Mouse (Mus musculus) MEL (cell line): ENCODE data around the gene Tbcd. TPM values are rescaled to one million over a fixed set of nuclear protein-coding genes. Genes with fewer than 3 reads are reported as not detected.

Source experiments
- DNase-seq: peaks from one replicate; pipeline ENCODE4 v3.0.0; 2011; ENCODE audit warnings: low read depth, low spot score
- H3K27ac ChIP-seq: 2 replicates; pipeline ENCODE4 v1.5.1; 2012; ENCODE audit warnings: low read depth, mild to moderate bottlenecking, control low read depth, low read length, moderate library complexity; ENCODE audit not compliant: control insufficient read depth
- H3K27me3 ChIP-seq, 2 experiments: fragments of 150-350 bp in 1 of 2; sonication (generic) in 1 of 2; 2 replicates each; pipeline ENCODE4 v1.6.1; 2012; ENCODE audit warnings: low read length in 2 of 2, mild to moderate bottlenecking in 2 of 2, improper control_type of control experiment in 1 of 2, moderate library complexity in 1 of 2; ENCODE audit not compliant: insufficient read depth in 2 of 2, control insufficient read depth in 1 of 2
- H3K36me3 ChIP-seq, 2 experiments: 2 replicates each; pipeline ENCODE4 v1.6.1; 2012 to 2014; ENCODE audit warnings: low read length in 2 of 2, improper control_type of control experiment in 1 of 2, inconsistent platforms in 1 of 2, mild to moderate bottlenecking in 1 of 2; ENCODE audit not compliant: insufficient read depth in 2 of 2, control insufficient read depth in 1 of 2
- H3K4me1 ChIP-seq, 2 experiments: fragments of 150-350 bp in 1 of 2; sonication (generic) in 1 of 2; 2 replicates each; pipeline ENCODE4 v1.6.1; 2012; ENCODE audit warnings: low read length in 2 of 2, improper control_type of control experiment in 1 of 2, mild to moderate bottlenecking in 1 of 2; ENCODE audit not compliant: insufficient read depth in 2 of 2, control insufficient read depth in 1 of 2
- H3K4me3 ChIP-seq, 2 experiments: fragments of 150-350 bp in 1 of 2; sonication (generic) in 1 of 2; 2 replicates each; pipeline ENCODE4 v1.5.1; 2012; ENCODE audit warnings: low read depth in 2 of 2, low read length in 2 of 2, mild to moderate bottlenecking in 2 of 2, moderate library complexity in 2 of 2, control low read depth in 1 of 2, improper control_type of control experiment in 1 of 2; ENCODE audit not compliant: control insufficient read depth in 1 of 2, insufficient read depth in 1 of 2
- H3K79me2 ChIP-seq: 2 replicates; pipeline ENCODE4 v1.6.1; 2012; ENCODE audit warnings: mild to moderate bottlenecking, low read length, moderate library complexity; ENCODE audit not compliant: control insufficient read depth, poor library complexity, insufficient read depth
- H3K9ac ChIP-seq: 2 replicates; pipeline ENCODE4 v1.6.1; 2012; ENCODE audit warnings: low read depth, mild to moderate bottlenecking, control low read depth, low read length, moderate library complexity; ENCODE audit not compliant: control insufficient read depth, poor library complexity, severe bottlenecking
- H3K9me3 ChIP-seq: fragments of 150-350 bp; sonication (generic); replicated peaks from 2 replicates; pipeline ENCODE4 v1.6.1; 2012; ENCODE audit warnings: mild to moderate bottlenecking, low read length, improper control_type of control experiment, moderate library complexity; ENCODE audit not compliant: insufficient read depth
- BHLHE40 ChIP-seq: IDR thresholded peaks from 2 replicates; pipeline ENCODE4 v1.6.1; 2012; ENCODE audit warnings: low read depth, mild to moderate bottlenecking, inconsistent platforms, low read length, improper control_type of control experiment, borderline replicate concordance
- CHD1 ChIP-seq: IDR thresholded peaks from 2 replicates; pipeline ENCODE4 v1.6.1; 2012; ENCODE audit warnings: low read depth, mild to moderate bottlenecking, inconsistent platforms, low read length, improper control_type of control experiment
- E2F4 ChIP-seq: IDR thresholded peaks from 2 replicates; pipeline ENCODE4 v1.6.1; 2011; ENCODE audit warnings: low read depth, low read length, improper control_type of control experiment, borderline replicate concordance
- ELF1 ChIP-seq: IDR thresholded peaks from 2 replicates; pipeline ENCODE4 v1.6.1; 2014; ENCODE audit warnings: low read depth, mild to moderate bottlenecking, inconsistent platforms, low read length, improper control_type of control experiment, moderate library complexity
- EP300 ChIP-seq, 2 experiments: IDR thresholded peaks; 2 replicates each; pipeline ENCODE4 v1.6.1; 2011; ENCODE audit warnings: improper control_type of control experiment in 2 of 2, low read length in 2 of 2, low read depth in 1 of 2, mild to moderate bottlenecking in 1 of 2
- ETS1 ChIP-seq: IDR thresholded peaks from 2 replicates; pipeline ENCODE4 v1.6.1; 2012; ENCODE audit warnings: low read depth, mild to moderate bottlenecking, inconsistent platforms, low read length, improper control_type of control experiment, moderate library complexity
- GABPA ChIP-seq: IDR thresholded peaks from 2 replicates; pipeline ENCODE4 v1.6.1; 2012; ENCODE audit warnings: low read depth, mild to moderate bottlenecking, inconsistent platforms, low read length, improper control_type of control experiment, moderate library complexity
- JUND ChIP-seq: IDR thresholded peaks from 2 replicates; pipeline ENCODE4 v1.6.1; 2011; ENCODE audit warnings: low read depth, mild to moderate bottlenecking, improper control_type of control experiment, low read length
- MAFK ChIP-seq: IDR thresholded peaks from 2 replicates; pipeline ENCODE4 v1.6.1; 2011; ENCODE audit warnings: low read depth, mild to moderate bottlenecking, low read length, improper control_type of control experiment, borderline replicate concordance
- MAZ ChIP-seq: IDR thresholded peaks from 2 replicates; pipeline ENCODE4 v1.6.1; 2012; ENCODE audit warnings: low read depth, mild to moderate bottlenecking, inconsistent platforms, low read length, improper control_type of control experiment
- MYB ChIP-seq: IDR thresholded peaks from 2 replicates; pipeline ENCODE4 v1.6.1; 2011; ENCODE audit warnings: mild to moderate bottlenecking, low read depth, low read length, improper control_type of control experiment
- MYC ChIP-seq: IDR thresholded peaks from 2 replicates; pipeline ENCODE4 v1.6.1; 2011; ENCODE audit warnings: low read depth, mild to moderate bottlenecking, low read length, improper control_type of control experiment, moderate library complexity
- NRF1 ChIP-seq: IDR thresholded peaks from 2 replicates; pipeline ENCODE4 v1.6.1; 2014; ENCODE audit warnings: low read depth, mild to moderate bottlenecking, inconsistent platforms, low read length, improper control_type of control experiment, moderate library complexity; ENCODE audit not compliant: poor library complexity, insufficient read depth, severe bottlenecking
- POLR2A ChIP-seq, 2 experiments: IDR thresholded peaks; 2 replicates each; pipeline ENCODE4 v1.6.1; 2011 to 2012; ENCODE audit warnings: low read length in 2 of 2, mild to moderate bottlenecking in 2 of 2, control low read depth in 1 of 2, improper control_type of control experiment in 1 of 2, low read depth in 1 of 2, moderate library complexity in 1 of 2; ENCODE audit not compliant: control insufficient read depth in 1 of 2, insufficient read depth in 1 of 2, poor library complexity in 1 of 2
- RCOR1 ChIP-seq: IDR thresholded peaks from 2 replicates; pipeline ENCODE4 v1.6.1; 2012; ENCODE audit warnings: low read depth, mild to moderate bottlenecking, inconsistent platforms, low read length, improper control_type of control experiment
- SMC3 ChIP-seq: IDR thresholded peaks from 2 replicates; pipeline ENCODE4 v1.6.1; 2011; ENCODE audit warnings: low read depth, low read length, improper control_type of control experiment
- TAL1 ChIP-seq: IDR thresholded peaks from 2 replicates; pipeline ENCODE4 v1.6.1; 2012; ENCODE audit warnings: mild to moderate bottlenecking, inconsistent platforms, low read length, moderate library complexity, mixed read lengths
- TBP ChIP-seq: IDR thresholded peaks from 2 replicates; pipeline ENCODE4 v1.8.0; 2011; ENCODE audit warnings: low read depth, low read length, improper control_type of control experiment
- UBTF ChIP-seq: IDR thresholded peaks from 2 replicates; pipeline ENCODE4 v1.6.1; 2012; ENCODE audit warnings: low read depth, mild to moderate bottlenecking, inconsistent platforms, low read length, improper control_type of control experiment, moderate library complexity, borderline replicate concordance; ENCODE audit not compliant: insufficient read depth
- USF1 ChIP-seq: IDR thresholded peaks from 2 replicates; pipeline ENCODE4 v1.6.1; 2014; ENCODE audit warnings: low read depth, mild to moderate bottlenecking, inconsistent platforms, low read length, improper control_type of control experiment, moderate library complexity
- USF2 ChIP-seq, 2 experiments: IDR thresholded peaks; 2 replicates each; pipeline ENCODE4 v1.6.1; 2011 to 2012; ENCODE audit warnings: improper control_type of control experiment in 2 of 2, low read length in 2 of 2, borderline replicate concordance in 1 of 2, inconsistent platforms in 1 of 2, low read depth in 1 of 2, mild to moderate bottlenecking in 1 of 2; ENCODE audit not compliant: insufficient read depth in 1 of 2
- ZC3H11A ChIP-seq: IDR thresholded peaks from 2 replicates; pipeline ENCODE4 v1.6.1; 2012; ENCODE audit warnings: low read depth, mild to moderate bottlenecking, inconsistent platforms, low read length, improper control_type of control experiment
- ZNF384 ChIP-seq: IDR thresholded peaks from 2 replicates; pipeline ENCODE4 v1.6.1; 2012; ENCODE audit warnings: low read depth, mild to moderate bottlenecking, inconsistent platforms, low read length, improper control_type of control experiment
- polyA plus RNA-seq, 2 experiments: library from polyadenylated mRNA; stranded (reverse) in 1 of 2; unstranded in 1 of 2; fragments of >175 nt in 1 of 2; fragments of >200 nt in 1 of 2; gene quantifications; 2 replicates each; pipeline versions ENCODE4 v1.2.1 to v1.2.4; 2012; ENCODE audit warnings: low replicate concordance in 2 of 2, low read depth in 1 of 2; ENCODE audit not compliant: insufficient read length in 2 of 2, insufficient read depth in 1 of 2, missing spikeins in 1 of 2
- total RNA-seq: library from RNA; depleted of rRNA; stranded (reverse); fragments of 300-350 nt; gene quantifications from 2 replicates; pipeline ENCODE4 v1.2.3, GENCODE M21; 2012

Gene Tbcd
- total and polyA plus RNA-seq, 3 experiments = 50.0 to 65.3 TPM; not detected in 1

DNA sequence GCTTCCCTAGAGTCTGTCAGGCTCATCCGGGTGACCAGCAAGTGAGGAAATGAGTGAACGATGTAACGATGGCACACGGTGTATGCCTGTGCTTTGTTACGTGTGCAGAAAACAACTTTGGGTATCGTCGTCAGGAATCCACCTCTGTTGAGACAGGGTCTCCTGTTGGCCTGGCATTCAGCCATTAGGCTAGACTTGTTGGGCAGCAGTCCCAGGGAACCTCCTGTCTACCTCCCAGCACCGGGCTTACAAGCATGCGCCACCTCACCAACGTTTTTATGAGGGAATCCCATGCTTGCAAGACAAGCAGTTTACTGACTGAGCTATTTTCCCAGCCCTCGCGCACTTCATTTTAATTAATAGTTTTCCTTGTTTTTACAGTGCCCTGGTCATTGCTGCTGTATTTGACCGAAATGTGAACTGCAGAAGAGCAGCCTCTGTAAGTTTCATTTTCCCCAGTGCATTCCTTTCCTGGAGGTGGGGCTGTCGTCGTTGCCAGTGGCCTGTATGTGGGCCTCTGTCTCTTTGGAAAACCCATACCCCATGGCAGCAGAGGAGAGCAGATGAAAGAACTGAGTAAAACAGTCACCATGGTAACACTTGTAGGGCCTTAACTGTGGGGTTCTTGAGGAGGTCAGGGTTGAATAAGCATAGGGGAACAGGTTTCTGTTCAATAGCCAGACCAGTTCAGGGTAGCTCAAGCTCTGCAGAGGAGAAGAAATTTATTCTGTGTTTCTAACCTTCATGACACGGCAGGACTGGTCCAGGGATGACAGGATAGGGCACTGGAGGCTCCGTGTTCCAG lies 98.3 kb downstream of the Tbcd start:
- DNase-seq = no peak
- Histone ChIP-seq H3K9ac (no peak overlapping the region), H3K36me3 (peaks cover under 1 to 30% of the 10 kb centered on the region in 2 experiments; a peak in 2 of 4 replicates), H3K27me3 (no peaks in the 10 kb centered on the region), H3K9me3 (no peaks in the 10 kb centered on the region), H3K79me2 (no peaks in the 10 kb centered on the region), H3K27ac (no peak overlapping the region), H3K4me1 (peaks cover 38 to 49% of the 10 kb centered on the region in 2 experiments), H3K4me3 (no peak overlapping the region)
- no peak for TF ChIP-seq BHLHE40
- no peak for TF ChIP-seq ETS1
- TF ChIP-seq UBTF = no peak
- no peak for TF ChIP-seq EP300 (IDR thresholded peaks at IDR 0.05; ENCODE audit: low read depth in 1 of 2, low read length in 2 of 2)
- no peak for TF ChIP-seq MAZ
- no peak for TF ChIP-seq ZNF384
- TF ChIP-seq TBP = no peak
- TF ChIP-seq JUND = no peak

DNA sequence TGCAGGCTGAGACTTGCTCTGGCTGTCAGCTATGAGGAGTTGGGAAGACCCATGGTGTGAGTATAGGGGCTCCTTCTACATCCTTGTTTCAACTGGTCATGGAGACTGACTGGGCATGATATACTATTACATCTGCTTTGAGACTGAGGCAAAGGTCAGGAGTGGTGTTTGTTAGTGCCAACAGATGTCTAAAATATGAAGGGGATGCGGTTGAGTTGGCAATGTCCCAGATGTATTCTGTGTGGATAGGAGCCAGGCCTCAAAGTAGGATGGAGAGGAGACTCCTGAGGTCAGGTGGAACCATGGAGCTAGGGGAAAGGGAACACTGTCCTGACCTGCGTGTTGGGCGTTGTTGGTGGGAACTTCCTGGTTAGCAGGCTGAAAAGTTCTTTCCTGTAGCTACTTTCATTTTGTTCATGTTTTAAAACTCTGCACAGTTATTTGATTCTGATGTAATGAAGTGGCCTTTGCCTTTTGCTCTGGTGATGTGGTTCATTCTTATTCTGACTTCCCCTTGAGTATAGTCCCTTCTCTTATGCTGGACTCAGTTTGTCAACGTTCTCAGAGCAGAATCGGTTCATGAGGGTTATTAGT lies 99.6 kb downstream of the Tbcd start:
- no peak overlapping the region for H3K27ac ChIP-seq
- TF ChIP-seq USF2 (IDR thresholded peaks at IDR 0.05; ENCODE audit: borderline replicate concordance in 1 of 2, insufficient read depth in 1 of 2, low read depth in 1 of 2, low read length in 2 of 2) = no peak
- no peak for TF ChIP-seq E2F4
- no peak for TF ChIP-seq NRF1
- TF ChIP-seq, all 39 proteins: peak for 0
- no peak for DNase-seq
- no peaks in the 10 kb centered on the region for H3K27me3 ChIP-seq
- H3K4me1 ChIP-seq = peaks cover 36 to 43% of the 10 kb centered on the region in 2 experiments
- no peak overlapping the region for H3K9ac ChIP-seq
- no peak overlapping the region for H3K4me3 ChIP-seq
- peaks cover 0 to 30% of the 10 kb centered on the region in 2 experiments; a peak in 2 of 4 replicates for H3K36me3 ChIP-seq
- H3K79me2 ChIP-seq = no peaks in the 10 kb centered on the region
- no peaks in the 10 kb centered on the region for H3K9me3 ChIP-seq

DNA sequence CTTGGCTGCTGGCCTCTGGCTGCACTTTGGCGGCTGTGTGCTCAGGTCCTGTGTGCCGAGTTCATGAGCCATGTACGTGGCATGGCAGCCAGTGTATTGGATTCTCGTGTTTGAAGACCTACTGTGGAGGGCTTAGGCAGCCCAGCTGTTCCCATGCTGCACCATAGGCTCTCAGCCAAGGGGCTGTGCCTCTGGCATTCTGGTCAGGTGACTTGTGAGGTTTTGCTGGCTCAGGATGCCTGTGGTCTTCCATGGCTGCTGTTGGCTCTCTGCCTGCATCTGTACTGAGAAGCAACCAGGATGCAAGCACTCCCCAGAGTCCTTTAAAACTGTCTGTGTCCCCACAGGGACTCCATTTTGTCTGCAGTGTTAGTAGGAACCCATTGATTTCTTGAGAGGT lies 100.4 kb downstream of the Tbcd start:
- DNase-seq = peak; percentile 59
- no peaks in the 10 kb centered on the region for H3K79me2 ChIP-seq
- no peaks in the 10 kb centered on the region for H3K27me3 ChIP-seq
- H3K27ac ChIP-seq = no peak overlapping the region
- no peaks in the 10 kb centered on the region for H3K9me3 ChIP-seq
- no peak overlapping the region for H3K9ac ChIP-seq
- H3K4me1 ChIP-seq = peaks cover 36 to 40% of the 10 kb centered on the region in 2 experiments
- peaks cover 0 to 30% of the 10 kb centered on the region in 2 experiments; a peak in 3 of 4 replicates for H3K36me3 ChIP-seq
- H3K4me3 ChIP-seq = no peak overlapping the region
- TF ChIP-seq CHD1 = no peak
- TF ChIP-seq ZC3H11A = no peak
- TF ChIP-seq MYC = no peak
- TF ChIP-seq POLR2A (IDR thresholded peaks at IDR 0.05; ENCODE audit: control insufficient read depth in 1 of 2, insufficient read depth in 1 of 2, low read depth in 1 of 2, low read length in 2 of 2, poor library complexity in 1 of 2) = no peak
- TF ChIP-seq MYB = no peak
- no peak for TF ChIP-seq SMC3
- TF ChIP-seq MAFK = no peak
- no peak for TF ChIP-seq ELF1
- peak; percentile 88 for TF ChIP-seq USF1
- TF ChIP-seq TBP = no peak
- no peak for TF ChIP-seq EP300 (IDR thresholded peaks at IDR 0.05; ENCODE audit: low read depth in 1 of 2, low read length in 2 of 2)
- no peak for TF ChIP-seq GABPA
- no peak for TF ChIP-seq RCOR1
- TF ChIP-seq UBTF = no peak
- no peak for TF ChIP-seq MAZ
- TF ChIP-seq JUND = no peak
- TF ChIP-seq TAL1 = no peak
